Mouse (Mus musculus): ENCODE measurements at regions not wholly inside any gene's neighbourhood (a gene's known extent, or its start where the extent isn't known, plus 50 kb on each side); places are given as distances from the start of the nearest gene placed in this dataset.

DNA sequence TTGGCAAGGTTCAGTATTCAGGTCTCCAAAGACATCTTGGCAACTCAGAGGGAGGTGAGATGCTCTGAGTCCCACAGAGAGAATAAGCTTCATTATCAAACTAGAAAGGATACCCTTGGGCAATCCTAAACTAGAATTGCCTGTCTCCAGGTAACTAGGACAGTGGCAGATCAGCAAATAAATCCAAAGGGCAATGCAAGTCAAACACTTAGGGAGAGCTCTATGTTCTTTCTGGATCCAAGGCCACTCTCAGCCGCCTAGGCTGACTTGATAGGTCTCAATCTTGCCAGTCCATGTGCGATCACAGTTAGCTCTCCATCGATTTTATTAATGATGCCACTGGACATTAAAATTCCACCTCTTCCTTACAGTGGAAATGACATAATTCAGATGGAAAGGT, 432.5 kb downstream of the Epha4 start:
- TF ChIP-seq CTCF (conservative IDR thresholded peaks at IDR 0.05; ENCODE audit: low read length) (no peak), POU5F1 (IDR thresholded peaks at IDR 0.05; ENCODE audit: borderline replicate concordance, low read length) (no peak), NANOG (IDR thresholded peaks at IDR 0.05; ENCODE audit: borderline replicate concordance, low read length) (no peak)
